Mouse (Mus musculus): ENCODE data around the gene Prdx5.

The Prdx5 gene

DNA sequence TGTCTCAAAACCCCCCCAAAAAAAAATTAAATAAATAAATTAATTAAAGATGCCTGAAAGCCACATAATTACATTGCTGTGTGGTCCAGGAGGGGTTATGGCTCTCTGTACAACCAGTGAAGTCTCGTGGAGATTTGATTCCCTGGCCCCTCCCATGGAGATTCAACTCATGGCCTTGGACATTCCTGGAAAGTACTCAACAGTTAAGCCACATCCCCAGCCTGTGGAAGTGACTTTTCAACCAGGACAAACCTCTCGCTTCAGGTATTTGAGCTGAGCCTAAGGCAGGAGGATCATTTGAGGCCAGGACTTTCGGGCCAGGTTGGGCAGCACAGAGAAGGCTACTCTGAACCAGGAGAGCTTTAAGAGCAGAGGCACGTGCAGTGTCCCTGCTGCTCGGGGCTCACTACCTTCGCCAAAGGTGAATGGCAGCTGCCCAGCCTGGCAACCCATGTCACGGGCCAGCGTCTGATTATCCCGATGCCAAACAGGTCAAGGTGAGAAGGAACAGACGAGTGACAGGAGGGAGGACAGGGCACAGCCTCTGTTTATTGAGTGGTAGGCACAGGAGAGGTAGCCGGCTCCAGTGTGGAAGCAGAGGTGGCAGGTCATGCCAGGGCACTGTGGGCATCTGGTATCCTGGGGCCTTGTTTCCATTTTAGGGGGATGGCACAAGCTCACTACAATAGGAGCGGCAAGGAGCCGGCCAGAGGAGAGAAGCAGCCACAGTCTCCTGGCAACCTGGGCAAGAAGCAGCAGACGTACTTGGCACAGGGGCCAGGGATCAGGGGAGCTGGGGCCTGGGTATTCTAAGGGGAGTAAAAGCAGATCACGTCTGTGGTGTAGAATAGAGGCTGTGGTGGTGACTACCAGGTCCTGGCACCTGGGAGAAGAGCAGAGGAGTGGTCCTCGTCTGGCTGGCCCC, 27.9 kb upstream of the Prdx5 start:
- CTCF ChIA-PET = no interaction called here

DNA sequence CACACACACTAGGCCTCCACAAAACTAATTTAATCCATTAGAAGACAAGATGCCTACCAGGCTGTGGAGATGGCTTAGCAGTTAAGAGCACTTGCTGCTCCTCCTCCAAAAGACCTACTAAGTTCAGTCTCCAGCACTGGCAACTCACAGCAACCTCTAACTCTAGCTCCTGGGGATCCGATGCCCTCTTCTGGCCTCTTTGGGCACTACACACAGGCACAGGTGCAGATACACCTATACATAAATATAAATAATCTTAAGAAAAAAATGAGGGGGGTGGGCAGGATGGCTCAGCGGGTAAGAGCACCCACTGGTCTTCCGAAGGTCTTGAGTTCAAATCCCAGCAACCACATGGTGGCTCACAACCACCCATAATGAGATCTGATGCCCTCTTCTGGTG, 26.4 kb upstream of the Prdx5 start:
- CTCF ChIA-PET = interaction anchor here (0.6 kb wide), 1 partner anchor 26 kb away, joined by 4 read pairs; the partner anchor contains the start of gene Prdx5

DNA sequence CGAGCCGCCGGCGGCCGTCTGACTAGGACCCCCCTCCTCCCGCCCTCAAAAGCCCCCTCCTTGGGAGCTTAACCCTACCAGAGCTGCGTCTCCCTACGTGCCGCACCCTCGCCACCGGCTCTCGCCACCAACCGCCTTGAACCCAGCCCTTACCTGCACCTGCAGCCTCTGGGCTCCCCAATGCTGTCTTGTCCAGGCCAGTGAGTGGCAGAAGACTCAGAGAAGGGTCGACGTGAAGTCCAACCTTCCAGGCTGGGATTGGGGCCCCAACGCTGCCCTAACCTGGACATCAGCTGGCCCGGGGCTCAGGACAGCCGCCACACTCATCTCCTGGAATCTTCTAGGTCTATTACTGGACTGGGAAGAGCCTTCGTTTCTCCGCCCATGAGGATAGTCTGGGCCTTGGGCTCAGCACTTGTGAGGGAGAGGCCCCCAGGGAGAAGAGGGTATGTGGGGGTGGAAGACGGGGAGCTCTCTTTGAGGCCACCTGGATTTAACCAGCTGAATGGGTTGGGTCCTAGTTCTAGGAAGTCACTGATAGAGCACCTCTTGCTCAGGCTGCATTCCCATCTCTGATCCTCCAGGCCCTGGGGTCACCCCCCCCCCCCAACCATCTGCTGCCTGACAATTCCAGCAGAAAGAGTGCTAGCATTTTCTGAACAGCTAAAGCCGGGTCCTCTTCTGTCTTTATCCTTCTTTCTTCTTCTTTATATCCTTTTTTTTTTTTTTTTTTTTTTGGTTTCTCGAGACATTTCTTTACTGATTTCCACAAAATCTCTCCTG, 24.5 kb upstream of the Prdx5 start, which contains the start of gene Kcnk4:
TSS of gene Kcnk4 (minus strand) at position 321 of the 783 bp plus-strand sequence.
- CTCF ChIA-PET = interaction anchor here (0.5 to 1.5 kb wide), 3 partner anchors 12 to 354 kb away, joined by 3 to 7 read pairs (median 7); partner anchors contain the start of gene Esrra

DNA sequence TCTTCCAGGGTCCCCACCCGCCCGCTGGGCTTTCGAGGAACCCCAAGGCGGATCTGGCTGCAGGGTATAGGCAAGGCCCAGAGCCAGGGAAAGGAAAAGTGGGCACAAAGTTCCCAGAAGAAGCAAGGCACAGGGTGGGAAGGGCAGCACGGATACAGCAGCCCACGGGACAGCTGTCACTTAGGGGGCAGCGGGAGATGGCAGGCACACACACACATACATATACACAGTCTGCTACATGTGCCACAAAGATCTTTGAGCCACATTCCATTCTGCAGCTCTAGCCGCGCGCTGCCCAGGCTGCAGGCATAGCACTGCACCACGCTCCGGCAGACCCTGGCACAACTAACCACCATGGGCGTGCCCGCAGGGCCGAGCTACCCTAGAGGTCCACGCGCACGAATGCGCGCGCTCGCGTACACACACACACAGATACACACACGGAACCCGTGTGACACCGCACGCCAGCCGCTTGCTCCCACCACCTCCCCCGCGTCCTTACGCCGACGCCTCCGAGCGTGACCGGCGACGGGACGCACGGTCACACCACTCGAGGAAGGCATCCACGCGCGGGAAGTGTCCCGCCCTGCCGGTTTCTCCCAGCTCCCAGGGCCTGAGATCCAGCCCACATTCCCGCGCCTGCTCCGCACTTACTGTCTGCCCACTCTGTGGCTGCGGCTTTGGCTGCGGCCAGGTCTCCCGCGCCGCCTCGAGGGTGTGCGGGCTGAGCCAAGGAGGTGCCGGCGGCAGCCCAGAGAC, 23.7 kb upstream of the Prdx5 start:
- CTCF ChIA-PET = interaction anchor here (0.5 to 1.5 kb wide), 3 partner anchors 11 to 353 kb away, joined by 4 to 7 read pairs (median 7); partner anchors contain the start of gene Esrra

DNA sequence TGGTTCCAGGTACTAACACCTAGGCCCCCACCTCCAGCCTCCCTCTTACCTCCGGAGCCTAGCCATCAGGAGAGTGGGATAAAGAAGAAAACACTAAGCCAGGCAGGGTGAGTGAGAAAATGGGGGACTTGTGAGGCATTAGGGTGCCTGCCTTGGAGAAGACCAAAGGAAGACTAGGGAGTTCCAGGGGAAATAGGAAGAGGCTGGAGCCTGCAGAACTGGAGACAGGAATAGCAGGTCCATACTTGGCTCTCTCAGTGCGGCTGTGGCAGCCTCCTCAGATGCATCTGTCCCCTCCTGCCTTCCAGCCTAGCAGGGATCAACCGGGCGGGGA, 23.2 kb upstream of the Prdx5 start:
- CTCF ChIA-PET = interaction anchor here (0.5 kb wide), 1 partner anchor 286 kb away, joined by 4 read pairs; no protein-coding TSS in a partner anchor

DNA sequence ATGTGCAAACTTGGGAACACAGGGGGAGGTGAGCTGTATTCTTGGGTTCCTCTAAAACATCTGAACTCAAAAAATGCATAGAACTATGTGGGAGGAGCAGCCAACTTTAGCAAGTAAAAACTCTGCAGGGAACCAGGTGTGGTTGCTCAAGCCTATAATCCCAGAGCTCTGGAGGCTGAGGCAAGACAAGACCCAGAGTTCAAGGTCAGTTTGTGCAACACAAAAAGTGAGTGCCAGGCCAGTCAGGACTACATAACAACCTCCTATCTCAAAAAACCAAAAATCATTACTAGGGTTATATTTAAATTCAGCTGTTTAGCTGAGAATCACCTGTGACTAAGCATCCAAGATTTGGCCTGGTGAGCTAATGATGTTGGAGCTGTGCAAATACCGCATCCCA, 22.1 kb upstream of the Prdx5 start:
- CTCF ChIA-PET = no interaction called here

DNA sequence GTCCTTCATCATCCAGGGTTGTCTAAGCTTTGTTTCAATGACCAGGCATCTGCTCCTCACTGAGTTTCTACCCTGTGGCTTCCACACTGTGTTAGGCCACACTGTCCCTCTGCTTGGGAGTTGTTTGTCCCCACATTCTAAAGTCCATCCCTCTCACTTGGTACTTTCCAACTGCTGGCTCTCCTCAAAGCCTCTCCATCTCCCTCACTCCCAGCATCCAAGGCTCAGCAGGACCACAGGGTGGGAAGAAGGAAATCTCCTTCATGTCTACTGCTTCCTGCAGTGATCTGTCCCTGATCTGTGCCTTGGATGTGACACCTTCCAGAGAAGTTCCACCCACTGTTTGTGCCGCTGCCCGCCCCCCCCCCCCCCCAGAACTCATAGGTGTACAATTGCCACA, 21.1 kb upstream of the Prdx5 start:
- CTCF ChIA-PET = no interaction called here

DNA sequence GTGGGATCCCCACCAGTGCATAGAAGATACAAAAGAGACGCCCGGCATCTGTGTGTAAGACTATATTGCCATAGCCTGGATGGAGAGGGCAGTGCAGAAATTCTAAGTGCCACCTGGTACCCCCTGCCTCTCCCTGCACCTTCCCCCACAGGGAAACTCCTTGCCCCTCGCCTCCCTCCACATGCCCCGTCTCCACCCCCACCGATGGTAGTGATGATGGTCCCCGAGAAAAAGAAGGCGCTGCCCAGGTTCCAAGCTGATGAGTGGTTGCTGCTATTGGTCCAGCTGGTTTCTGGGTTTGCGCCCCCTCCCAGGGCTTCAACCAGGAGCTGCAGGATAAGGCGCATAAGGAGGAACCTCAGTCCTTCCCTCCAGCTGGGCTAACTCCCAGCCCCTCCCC, 18.2 kb upstream of the Prdx5 start:
- CTCF ChIA-PET = interaction anchor here (0.6 kb wide), 1 partner anchor 371 kb away, joined by 3 read pairs; no protein-coding TSS in a partner anchor

DNA sequence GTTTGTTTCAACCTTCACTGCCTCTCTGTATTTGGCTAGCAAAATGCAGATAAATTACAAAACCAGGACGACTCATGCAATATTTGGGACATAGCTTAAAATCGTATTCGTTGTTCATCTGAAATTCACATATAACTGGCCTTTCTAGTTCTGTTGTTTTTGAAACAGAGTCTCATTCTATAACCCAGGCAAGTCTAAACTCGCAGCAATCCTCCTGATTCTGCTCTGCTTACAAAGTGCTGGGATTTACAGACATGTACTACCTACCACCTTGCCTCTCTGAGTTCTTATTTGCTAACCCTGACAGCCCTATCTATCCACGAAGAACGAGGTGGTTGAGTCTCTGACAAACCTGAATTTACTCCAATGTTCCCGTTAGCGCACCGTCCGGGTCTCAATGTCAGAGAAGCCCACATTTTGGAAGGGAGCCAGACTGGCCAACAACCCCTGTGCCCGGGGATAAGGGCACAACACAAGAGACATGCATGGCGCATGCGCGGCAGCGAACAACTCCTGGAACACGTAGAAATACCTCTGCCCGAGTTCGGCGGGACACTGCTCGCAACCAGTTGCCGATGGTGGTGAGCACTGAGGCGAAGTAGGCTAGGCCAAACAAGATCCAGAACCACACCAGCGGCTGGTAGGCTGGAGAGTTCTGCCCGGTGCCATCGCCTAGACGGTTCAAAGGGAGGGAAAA, 16.8 kb upstream of the Prdx5 start:
- CTCF ChIA-PET = no interaction called here

DNA sequence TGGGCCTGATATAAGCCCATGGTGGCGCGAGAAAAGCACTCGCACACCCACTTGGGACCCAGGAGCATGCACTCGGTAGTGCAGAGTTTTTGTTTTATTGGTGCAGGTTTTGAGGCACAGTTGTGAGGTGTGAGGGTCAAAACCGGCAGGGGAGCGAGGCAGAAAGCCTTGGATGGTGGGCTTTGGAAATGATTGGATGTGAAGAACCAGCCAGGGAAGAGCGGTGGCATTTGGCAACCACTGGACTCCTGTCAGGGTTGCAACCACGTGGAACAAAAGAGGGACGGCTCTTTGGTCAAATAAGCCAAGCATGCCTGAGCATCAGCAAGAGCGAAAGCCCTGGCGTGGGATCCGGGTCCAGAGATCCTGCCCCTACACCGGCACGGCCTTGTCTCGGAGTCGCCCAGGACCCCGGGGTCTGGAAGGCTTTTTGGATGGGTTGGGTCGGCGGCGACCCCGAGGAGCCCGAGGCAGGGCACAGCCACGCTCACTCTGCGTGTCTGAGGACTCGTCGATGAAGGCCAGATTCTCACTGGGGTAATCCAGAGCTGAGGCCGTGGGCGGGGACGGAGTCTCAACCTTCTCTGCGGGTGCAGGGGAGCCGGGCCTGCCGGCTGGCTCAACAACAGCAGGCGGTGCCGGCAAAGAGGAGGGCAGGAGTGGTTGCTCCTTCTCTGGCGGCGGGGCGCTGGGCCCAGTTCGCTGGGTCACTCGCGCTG, 15.9 kb upstream of the Prdx5 start:
- CTCF ChIA-PET = no interaction called here

DNA sequence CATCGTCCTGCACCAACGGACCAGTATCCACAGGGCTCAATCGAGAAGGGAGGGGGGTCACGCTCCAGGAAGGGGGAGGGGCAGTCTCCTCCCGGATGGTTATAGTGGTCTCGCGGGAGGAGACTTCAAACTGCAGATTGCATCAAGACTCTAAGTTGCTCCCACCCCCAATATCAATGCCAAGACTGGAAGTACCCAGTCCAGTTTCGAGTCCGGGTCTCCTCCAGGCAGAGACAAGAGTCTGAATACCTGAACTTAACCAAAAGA, 15.3 kb upstream of the Prdx5 start, which contains the start of gene Catsperz:
TSS of gene Catsperz (minus strand) at position 74 of the 267 bp plus-strand sequence.
- CTCF ChIA-PET = interaction anchor here (0.7 kb wide), 1 partner anchor 52 kb away, joined by 3 read pairs; no protein-coding TSS in a partner anchor

DNA sequence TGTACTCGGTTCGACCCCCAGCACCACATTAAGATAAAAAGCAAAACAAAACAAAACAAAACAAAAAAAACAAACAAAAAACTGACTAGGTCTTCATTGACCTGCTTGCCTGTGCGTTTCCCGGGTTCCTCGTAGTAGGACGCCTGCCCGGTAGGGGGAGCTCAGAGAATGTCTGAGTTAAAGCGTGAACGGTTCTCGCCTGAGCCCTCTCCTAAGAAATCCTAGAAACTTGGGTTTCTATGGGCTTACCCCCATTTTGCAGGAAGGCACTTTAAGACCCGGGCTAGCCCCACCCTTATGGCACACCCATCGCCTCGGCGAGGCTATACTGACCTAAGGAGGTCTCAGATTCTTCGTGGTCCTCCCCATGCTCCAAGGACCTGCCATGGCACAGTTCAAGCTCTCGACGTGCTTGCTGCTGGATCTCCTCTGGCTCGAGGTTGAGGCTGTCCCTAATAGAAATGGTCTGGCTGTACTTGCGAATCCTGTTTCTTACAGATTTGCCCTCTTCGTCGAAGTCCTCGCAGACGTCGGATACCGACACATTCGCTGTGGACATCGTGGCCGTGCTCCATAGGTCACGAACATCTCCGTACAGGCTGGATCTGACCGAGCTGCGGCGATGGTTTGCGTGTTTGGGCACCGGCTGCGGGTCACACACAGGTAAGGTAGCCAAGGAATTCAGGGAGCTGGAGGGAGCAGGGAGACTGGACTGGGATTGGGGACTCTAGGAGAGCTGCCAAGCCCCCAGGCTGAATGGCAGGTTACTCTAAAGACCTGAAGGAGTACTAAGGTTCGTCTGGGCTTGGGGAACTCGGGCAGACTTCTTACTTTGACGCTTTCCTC, 14.8 kb upstream of the Prdx5 start:
- CTCF ChIA-PET = interaction anchor here (0.5 to 0.7 kb wide), 3 partner anchors 49 to 92 kb away, joined by 3 to 5 read pairs (median 5); no protein-coding TSS in a partner anchor

DNA sequence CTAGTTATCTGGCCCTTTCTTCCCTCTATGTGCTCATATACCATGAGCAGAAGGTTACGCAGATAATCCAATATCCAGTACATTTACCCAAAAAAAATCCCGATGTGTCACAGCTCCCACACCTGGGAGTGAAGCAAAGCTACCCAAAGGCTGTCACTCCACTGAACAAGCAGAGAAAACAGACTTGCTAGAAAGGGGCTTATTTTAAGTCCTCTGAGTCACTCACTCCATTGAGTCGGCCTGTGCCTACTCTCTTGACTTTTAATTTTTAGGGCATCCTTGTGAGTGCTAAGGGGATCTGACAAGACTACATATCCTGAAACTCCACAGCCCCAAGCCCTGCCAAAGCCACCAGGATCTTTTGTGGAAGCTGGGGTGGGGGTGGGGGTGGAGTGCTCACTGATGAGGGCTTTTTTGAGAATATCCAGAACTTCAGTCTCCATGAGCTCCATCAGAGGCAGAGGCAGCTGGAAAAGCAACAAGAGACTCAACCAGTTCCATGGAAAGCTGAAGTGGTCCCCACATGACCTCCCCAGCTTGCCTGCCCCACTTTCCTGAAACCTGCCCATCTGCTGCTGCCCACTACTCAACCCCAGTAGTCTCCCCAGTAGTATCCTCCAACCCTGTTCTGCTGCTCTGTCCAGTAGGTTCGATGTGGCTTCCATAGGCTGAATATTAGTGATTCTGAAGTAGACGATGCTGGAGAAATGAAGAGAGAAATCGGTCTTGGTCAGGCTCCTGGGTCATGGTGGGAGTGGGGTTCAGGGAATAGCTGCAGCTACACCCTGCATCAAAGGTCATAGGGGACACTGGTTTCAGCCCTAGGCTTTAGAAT, 13.2 kb upstream of the Prdx5 start:
- CTCF ChIA-PET = interaction anchor here (0.5 to 1.6 kb wide), 2 partner anchors 11 to 103 kb away, joined by 3 to 7 read pairs; partner anchors contain the start of gene Kcnk4

DNA sequence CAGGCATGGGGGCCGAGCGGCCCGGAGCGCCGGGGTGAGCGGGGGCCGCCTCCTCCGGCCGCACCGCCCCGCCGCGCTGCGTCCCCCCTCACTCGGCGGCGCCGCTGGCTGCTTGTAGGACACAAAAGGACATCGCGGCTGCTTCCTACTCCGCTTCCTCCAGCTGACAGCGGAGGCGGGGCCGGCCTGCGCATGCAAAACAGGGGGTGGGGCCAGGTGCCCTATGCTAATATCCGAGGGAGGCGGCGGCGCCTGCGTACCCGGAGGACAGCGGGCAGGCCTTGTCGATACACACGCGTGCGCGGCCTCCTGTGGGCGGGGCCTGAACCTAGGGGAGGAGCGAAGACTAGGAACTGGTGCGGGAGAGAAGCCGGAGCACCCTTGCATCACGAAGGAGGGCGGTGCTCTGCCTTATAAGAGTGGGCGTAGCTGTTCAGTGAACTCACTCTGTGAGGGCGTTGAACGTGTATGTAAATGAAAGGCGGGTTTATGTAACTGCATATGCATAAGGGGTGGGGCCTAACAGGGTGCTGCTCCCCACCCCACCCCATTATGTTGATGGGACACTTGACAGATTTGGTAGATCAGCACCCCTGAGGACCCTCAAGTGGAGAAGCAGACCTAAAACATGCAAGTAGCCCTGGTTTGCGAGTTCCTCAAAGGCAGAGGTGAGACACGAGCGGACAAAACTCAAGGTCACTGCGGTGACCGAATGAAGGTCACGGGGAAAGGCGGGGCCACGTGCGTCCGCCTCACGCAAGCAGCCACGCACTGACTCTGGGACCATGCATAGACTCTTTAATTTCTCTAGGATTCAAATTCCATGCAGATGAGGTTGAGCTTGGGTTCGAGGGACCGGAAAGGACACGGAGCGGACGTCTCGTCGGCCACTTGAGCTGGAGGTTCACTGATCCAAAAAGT, 12.0 kb upstream of the Prdx5 start, which contains the start of gene Esrra:
TSS of gene Esrra (minus strand) at position 167 of the 921 bp plus-strand sequence.
- CTCF ChIA-PET = interaction anchor here (1.6 kb wide), 1 partner anchor 12 kb away, joined by 7 read pairs; the partner anchor contains the start of gene Kcnk4

DNA sequence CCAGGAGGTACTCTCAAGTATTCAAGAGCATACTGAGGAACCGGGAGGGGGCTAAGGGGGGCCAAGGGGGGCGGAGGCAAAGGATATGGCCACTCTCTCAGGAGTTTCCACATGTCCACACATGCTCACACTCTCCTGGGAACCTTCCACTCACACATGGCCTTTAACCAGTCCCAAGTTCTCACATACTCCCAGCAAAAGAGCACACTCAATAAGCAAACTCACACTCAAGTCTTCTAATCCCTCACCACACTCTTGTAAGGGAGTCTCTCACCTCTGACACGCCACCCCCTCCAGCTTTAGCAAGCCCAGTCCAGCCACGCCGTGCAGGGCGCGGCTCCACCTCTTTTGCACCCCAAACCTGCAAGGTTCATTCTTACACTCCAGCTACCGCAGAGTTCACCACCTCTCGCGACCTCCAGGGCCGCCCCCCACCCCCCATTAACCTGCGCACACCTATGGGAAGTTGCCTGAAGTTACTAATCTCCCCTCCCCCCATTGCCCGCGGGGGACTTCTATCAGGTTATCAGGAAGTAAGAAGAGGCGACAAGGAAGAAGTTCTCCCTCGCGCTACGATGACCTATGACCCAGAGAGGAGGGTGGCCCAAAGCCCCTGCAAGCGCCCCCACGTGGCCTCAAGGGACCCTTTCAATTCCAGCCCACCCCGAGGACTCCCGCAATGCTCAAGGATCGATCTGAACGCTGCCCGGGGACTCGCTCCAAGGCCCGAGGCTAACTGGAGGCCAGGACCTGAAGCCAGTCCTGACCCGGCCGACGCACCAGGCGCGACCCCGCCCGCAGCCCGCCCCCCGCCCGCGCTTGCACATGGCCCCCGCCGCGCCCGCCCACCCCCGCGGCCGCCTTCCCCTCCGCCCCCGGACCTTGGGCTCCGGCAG, 11.1 kb upstream of the Prdx5 start:
- CTCF ChIA-PET = interaction anchor here (1.6 kb wide), 1 partner anchor 13 kb away, joined by 7 read pairs; the partner anchor contains the start of gene Kcnk4

Measured in spleen, embryonic (tissue).